Mouse (Mus musculus): Measurements from ENCODE around the gene Fosl1.
"Not testable (repeated sequence)": the region's sequence is repeated elsewhere in the genome, so short reads cannot be mapped to it uniquely, and the experiment has no call there.

The Fosl1 gene

GRCm38 (mm10) chr19:5447515-5448353, at the start of gene Fosl1:
Gene Fosl1 (plus strand): TSS chr19:5447547.
- peak; percentile 56 for DNase-seq

- not testable (repeated sequence) for DNase-seq
Observed at GRCm38 (mm10) chr19:5401073-5401472, 46.3 kb upstream of the Fosl1 start.

GRCm38 (mm10) chr19:5402293-5402692, 45.1 kb upstream of the Fosl1 start, which contains the start of gene Tsga10ip:
Gene Tsga10ip (minus strand): TSS chr19:5402526.
- DNase-seq = no peak

- DNase-seq = no peak
Observed at GRCm38 (mm10) chr19:5405924-5406323, 41.4 kb upstream of the Fosl1 start.

- peak; percentile 79 for DNase-seq
Observed at GRCm38 (mm10) chr19:5406531-5407126, 40.7 kb upstream of the Fosl1 start.

- peak; percentile 78 for DNase-seq
Observed at GRCm38 (mm10) chr19:5407133-5407532, 40.2 kb upstream of the Fosl1 start.

- DNase-seq = peak; percentile 67
Observed at GRCm38 (mm10) chr19:5408057-5409001, 39.0 kb upstream of the Fosl1 start.

GRCm38 (mm10) chr19:5409068-5409467, 38.3 kb upstream of the Fosl1 start:
- DNase-seq = no peak

- no peak for DNase-seq
Observed at GRCm38 (mm10) chr19:5410641-5411040, 36.7 kb upstream of the Fosl1 start.

GRCm38 (mm10) chr19:5411961-5412360, 35.4 kb upstream of the Fosl1 start:
- no peak for DNase-seq

GRCm38 (mm10) chr19:5413840-5414239, 33.5 kb upstream of the Fosl1 start:
- no peak for DNase-seq

- peak; percentile 58 for DNase-seq
Observed at GRCm38 (mm10) chr19:5414534-5414957, 32.8 kb upstream of the Fosl1 start.

GRCm38 (mm10) chr19:5418750-5419466, 28.4 kb upstream of the Fosl1 start:
- peak; percentile 28 for DNase-seq

- no peak for DNase-seq
Observed at GRCm38 (mm10) chr19:5419630-5420029, 27.7 kb upstream of the Fosl1 start.

- DNase-seq = no peak
Observed at GRCm38 (mm10) chr19:5420579-5420978, 26.8 kb upstream of the Fosl1 start.

- DNase-seq = no peak
Observed at GRCm38 (mm10) chr19:5421784-5422183, 25.6 kb upstream of the Fosl1 start.

- peak; percentile 14 for DNase-seq
Observed at GRCm38 (mm10) chr19:5422267-5422666, 25.1 kb upstream of the Fosl1 start.

- DNase-seq = peak; percentile 17
Observed at GRCm38 (mm10) chr19:5422895-5423443, 24.4 kb upstream of the Fosl1 start.

GRCm38 (mm10) chr19:5423561-5423960, 23.8 kb upstream of the Fosl1 start:
- DNase-seq = peak; percentile 29

- DNase-seq = peak; percentile 74
Observed at GRCm38 (mm10) chr19:5424092-5424781, 23.1 kb upstream of the Fosl1 start.
